ENCODE assay signal across 8 mouse cellular contexts in genomic region chr7:3292791-3293190, GRCm38 (mm10). TPM values are rescaled to one million over a fixed set of nuclear protein-coding genes. Genes with fewer than 3 reads are reported as not detected.
DNase-seq lines count a peak whose midpoint lies in the region; ATAC-seq and TF ChIP-seq lines count a peak whose summit lies in the region.

No protein-coding gene starts in this region.

- H3K36me3 ChIP-seq in heart, adult 2 months (ENCODE audit: control insufficient read depth, insufficient read depth, low read length) = peaks cover 38% of the 10 kb centered on the region
- H3K36me3 ChIP-seq in kidney, adult 2 months (ENCODE audit: control insufficient read depth, insufficient read depth, low read length) = no peaks in the 10 kb centered on the region
- peaks cover 17% of the 10 kb centered on the region for H3K36me3 ChIP-seq in lung, embryonic 16.5 days (ENCODE audit: control insufficient read depth, insufficient read depth, low read length)

- peak; percentile 42 to 52 for DNase-seq in thymus, adult 18-20 months
- DNase-seq in thymus, postnatal 10 days (ENCODE audit: low spot score in 2 of 2) = no peak
- DNase-seq in embryo, embryonic 10 days (ENCODE audit: low spot score) = peak; percentile 87
- DNase-seq in heart, adult 2 months = peak; percentile 96 to 98
- DNase-seq in kidney, adult 2 months = peak; percentile 97
- DNase-seq in urinary bladder, postnatal 36 days (ENCODE audit: low spot score in 2 of 2) = peak; percentile 92 to 95

- peak overlapping the region; percentile 96 for H3K27ac ChIP-seq in heart, adult 2 months
- peak overlapping the region; percentile 13; the same call in 1 of the 2 replicates for H3K27ac ChIP-seq in kidney, adult 2 months (ENCODE audit: insufficient read depth, low read depth, low read length)
- peak overlapping the region; percentile 87 for H3K27ac ChIP-seq in lung, embryonic 16.5 days (ENCODE audit: low read length)
- no peak overlapping the region for H3K27ac ChIP-seq in olfactory bulb, adult 2 months (ENCODE audit: insufficient read depth, low read depth, low read length)

- ATAC-seq in lung, embryonic 16.5 days (ENCODE audit: low read depth) = peak; percentile 89

- peak overlapping the region; percentile 80 for H3K4me2 ChIP-seq in lung, embryonic 16.5 days (ENCODE audit: low read depth, low read length)

- H3K79me2 ChIP-seq in heart, adult 2 months (replicated peaks; ENCODE audit: control insufficient read depth, insufficient read depth, low read length) = peaks cover 8% of the 10 kb centered on the region

- H3K4me1 ChIP-seq in heart, adult 2 months (ENCODE audit: control insufficient read depth, insufficient read depth, low read length) = peaks cover 23% of the 10 kb centered on the region
- H3K4me1 ChIP-seq in kidney, adult 2 months (ENCODE audit: control insufficient read depth, insufficient read depth, low read length) = no peaks in the 10 kb centered on the region
- peaks cover 28% of the 10 kb centered on the region for H3K4me1 ChIP-seq in lung, embryonic 16.5 days (replicated peaks; ENCODE audit: control insufficient read depth, insufficient read depth, low read length)
- H3K4me1 ChIP-seq in olfactory bulb, adult 2 months (ENCODE audit: control insufficient read depth, insufficient read depth, low read length) = peaks cover 32% of the 10 kb centered on the region

- no peaks in the 10 kb centered on the region for H3K9me3 ChIP-seq in lung, embryonic 16.5 days (ENCODE audit: control insufficient read depth, low read length)

- WGBS in heart, adult 2 months = 0% methylated on average over 14 of the region's 14 CpGs
- under 1% methylated on average over 14 of the region's 14 CpGs for WGBS in kidney, adult 2 months
- 1% methylated on average over 14 of the region's 14 CpGs for whole genome bisulfite sequencing in lung, embryonic 16.5 days
- WGBS in olfactory bulb, adult 2 months = 13% methylated on average over 14 of the region's 14 CpGs

- peak overlapping the region; percentile 77 for H3K4me3 ChIP-seq in heart, adult 2 months
- H3K4me3 ChIP-seq in kidney, adult 2 months (ENCODE audit: insufficient read depth, low read depth, low read length) = peak overlapping the region; percentile 41
- H3K4me3 ChIP-seq in lung, embryonic 16.5 days (ENCODE audit: low read length) = peak overlapping the region; percentile 60
- H3K4me3 ChIP-seq in olfactory bulb, adult 2 months (ENCODE audit: insufficient read depth, low read depth, low read length) = 0 out of 2 replicates have a peak overlapping the region, but pooled peaks have one; percentile 4

- peak; percentile 45 for TF ChIP-seq CTCF in heart, adult 2 months (IDR thresholded peaks at IDR 0.05)
- no peak; the same call in 1 of the 2 replicates for TF ChIP-seq CTCF in kidney, adult 2 months (conservative IDR thresholded peaks at IDR 0.05; ENCODE audit: insufficient read depth, insufficient read length, low read depth, low read length)
- no peak for TF ChIP-seq CTCF in olfactory bulb, adult 2 months (IDR thresholded peaks at IDR 0.05; ENCODE audit: insufficient read depth, low read depth, low read length)

- H3K9ac ChIP-seq in heart, adult 2 months (ENCODE audit: low read depth, low read length) = peak overlapping the region; percentile 69
- peak overlapping the region; percentile 67 for H3K9ac ChIP-seq in lung, embryonic 16.5 days (ENCODE audit: low read length)

- TF ChIP-seq EP300 in heart, adult 2 months (IDR thresholded peaks at IDR 0.05; ENCODE audit: insufficient read depth, low read depth, low read length) = peak; percentile 77; the same call in 1 of the 2 replicates

- H3K27me3 ChIP-seq in heart, adult 2 months (ENCODE audit: control insufficient read depth, insufficient read depth, low read length) = no peaks in the 10 kb centered on the region
- no peaks in the 10 kb centered on the region for H3K27me3 ChIP-seq in kidney, adult 2 months (replicated peaks; ENCODE audit: control insufficient read depth, insufficient read depth, low read length)
- no peaks in the 10 kb centered on the region for H3K27me3 ChIP-seq in lung, embryonic 16.5 days (ENCODE audit: control insufficient read depth, insufficient read depth, low read depth, low read length)

- TF ChIP-seq POLR2A in heart, adult 2 months (IDR thresholded peaks at IDR 0.05; ENCODE audit: insufficient read depth, low read depth, low read length) = peak; percentile 72
- no peak for TF ChIP-seq POLR2A in kidney, adult 2 months (IDR thresholded peaks at IDR 0.05; ENCODE audit: low read depth, low read length)
- TF ChIP-seq POLR2A in olfactory bulb, adult 2 months (IDR thresholded peaks at IDR 0.05; ENCODE audit: insufficient read depth, low read depth, low read length) = no peak

- intact Hi-C loops in heart, adult 2 months (cut with DNase I) = loop anchor here (1.0 to 10.0 kb wide), 3 partner anchors 16 to 1202 kb away; partner anchors contain the start of gene Rps9

RNA-seq across cellular contexts. Expression of gene Prkcg, which starts 3.8 kb away (rescaled TPM):
- 1 to 10 TPM in 1 of 2 experiments, under 1 TPM in 1; 0.89 to 3.0 TPM for total RNA-seq in heart, adult 2 months (2021)
- polyA plus RNA-seq in heart, adult 2 months (2012; rRNA removed) = 4.5 and 4.7 TPM in 2 replicates
- 0.44 and 0.77 TPM in 2 replicates for polyA plus RNA-seq in kidney, adult 2 months (2012; rRNA removed)
- polyA plus RNA-seq in lung, embryonic 16.5 days (2015; fragmentation: Nextera tagmentation; extraction: Ambion mirVana) = 0.24 and 0.58 TPM in 2 replicates
- polyA plus RNA-seq in olfactory bulb, adult 2 months (2012; ENCODE audit: insufficient read depth, insufficient read length, low replicate concordance, missing spikeins) = not detected in 2 replicates

RNA-seq across cellular contexts. Expression of gene Myadm, which starts 3.9 kb away (rescaled TPM):
- 100 to 1,000 TPM; 131 to 139 TPM for total RNA-seq in heart, adult 2 months (2021)
- polyA plus RNA-seq in heart, adult 2 months (2012; rRNA removed) = 397 and 685 TPM in 2 replicates
- polyA plus RNA-seq in kidney, adult 2 months (2012; rRNA removed) = 111 and 114 TPM in 2 replicates
- 142 and 151 TPM in 2 replicates for polyA plus RNA-seq in lung, embryonic 16.5 days (2015; fragmentation: Nextera tagmentation; extraction: Ambion mirVana)
- polyA plus RNA-seq in olfactory bulb, adult 2 months (2012; ENCODE audit: insufficient read depth, insufficient read length, low replicate concordance, missing spikeins) = not detected in 2 replicates

RNA-seq across cellular contexts. Expression of gene Cacng7, which starts 40.0 kb away (rescaled TPM):
- 1 to 10 TPM; 4.3 to 5.4 TPM for total RNA-seq in heart, adult 2 months (2021)
- polyA plus RNA-seq in heart, adult 2 months (2012; rRNA removed) = 6.7 and 7.7 TPM in 2 replicates
- polyA plus RNA-seq in kidney, adult 2 months (2012; rRNA removed) = 3.4 and 4.4 TPM in 2 replicates
- polyA plus RNA-seq in lung, embryonic 16.5 days (2015; fragmentation: Nextera tagmentation; extraction: Ambion mirVana) = 0.24 and 0.55 TPM in 2 replicates
- polyA plus RNA-seq in olfactory bulb, adult 2 months (2012; ENCODE audit: insufficient read depth, insufficient read length, low replicate concordance, missing spikeins) = not detected in 2 replicates

RNA-seq across cellular contexts. Expression of gene Nlrp12, which starts 43.3 kb away (rescaled TPM):
- total RNA-seq in heart, adult 2 months (2021) = under 1 TPM in 1 of 2 experiments, not detected in 1; 0.13 TPM
- polyA plus RNA-seq in heart, adult 2 months (2012; rRNA removed) = 0.14 TPM in 1 of 2 replicates, not detected in the other
- polyA plus RNA-seq in kidney, adult 2 months (2012; rRNA removed) = 0.02 TPM in 1 of 2 replicates, not detected in the other
- polyA plus RNA-seq in lung, embryonic 16.5 days (2015; fragmentation: Nextera tagmentation; extraction: Ambion mirVana) = 0.03 TPM in 2 replicates
- polyA plus RNA-seq in olfactory bulb, adult 2 months (2012; ENCODE audit: insufficient read depth, insufficient read length, low replicate concordance, missing spikeins) = not detected in 2 replicates

Comparison
In these comparisons a context has a peak if more than half of its experiments do, and no peak if none do; other contexts are left out.
1. DNase-seq: peak in thymus, adult 18-20 months (2 of 2), embryo, embryonic 10 days (single experiment), heart, adult 2 months (2 of 2), kidney, adult 2 months (single experiment) and urinary bladder, postnatal 36 days (2 of 2); none in thymus, postnatal 10 days (0 of 2).
2. H3K4me3 ChIP-seq: peak in every context shown above with its lines; median percentile 77 in heart, adult 2 months; 60 in lung, embryonic 16.5 days; 41 in kidney, adult 2 months; 4 in olfactory bulb, adult 2 months.